Mouse (Mus musculus) brain, embryonic 14.5 days (tissue): ENCODE results near the gene Pacs2.

ENCODE experiments used
- CTCF ChIP-seq: fragments of 200-500 bp; IDR thresholded peaks from 2 replicates; pipeline ENCODE4 v1.5.1; 2012; ENCODE audit warnings: inconsistent platforms, mild to moderate bottlenecking, moderate library complexity, borderline replicate concordance; ENCODE audit not compliant: insufficient read depth, insufficient read length; ENCODE audit errors: extremely low read depth
- POLR2A ChIP-seq: fragments of 200-500 bp; IDR thresholded peaks from 2 replicates; pipeline ENCODE4 v1.6.1; 2012; ENCODE audit warnings: mild to moderate bottlenecking, inconsistent platforms, borderline replicate concordance; ENCODE audit not compliant: poor library complexity, insufficient read depth, insufficient read length, severe bottlenecking; ENCODE audit errors: extremely low read depth

DNA sequence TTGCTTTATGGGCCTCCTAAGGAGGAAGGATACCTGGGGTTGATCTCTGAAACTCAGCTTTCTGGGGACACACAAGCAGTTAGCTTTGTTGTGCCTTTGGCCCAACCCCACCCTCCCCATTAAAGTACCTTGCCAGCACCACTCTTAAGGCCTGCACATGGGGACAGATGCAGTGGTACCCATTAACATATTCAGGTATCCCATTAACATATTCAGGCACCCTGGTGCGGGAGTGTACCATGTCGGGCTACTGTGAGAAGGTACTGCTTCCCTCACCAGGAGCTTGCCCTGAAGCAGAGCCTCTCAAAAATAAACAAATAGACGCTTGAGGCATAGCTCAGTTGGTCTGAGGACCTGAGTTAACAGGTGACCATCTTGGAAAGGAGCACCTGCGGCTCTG lies 73.7 kb downstream of the Pacs2 start:
- TF ChIP-seq CTCF = no peak
- no peak for TF ChIP-seq POLR2A
